Mouse (Mus musculus) splenic B cell, adult 2 months (primary cell): ENCODE data around the gene Pkhd1.

Experiments
- DNase-seq: peaks from one replicate; pipeline ENCODE4 v3.0.0-alpha.2; 2011; ENCODE audit warnings: low read depth, low spot score
- H3K27me3 ChIP-seq: 2 replicates; pipeline ENCODE4 v1.6.1; 2012; ENCODE audit warnings: mild to moderate bottlenecking, low read length, moderate library complexity, mixed read lengths; ENCODE audit not compliant: control insufficient read depth, poor library complexity, insufficient read depth, severe bottlenecking
- H3K36me3 ChIP-seq: 2 replicates; pipeline ENCODE4 v1.6.1; 2012; ENCODE audit warnings: mild to moderate bottlenecking, low read length, moderate library complexity, mixed read lengths; ENCODE audit not compliant: control insufficient read depth, poor library complexity, insufficient read depth, severe bottlenecking

Gene Pkhd1

DNA sequence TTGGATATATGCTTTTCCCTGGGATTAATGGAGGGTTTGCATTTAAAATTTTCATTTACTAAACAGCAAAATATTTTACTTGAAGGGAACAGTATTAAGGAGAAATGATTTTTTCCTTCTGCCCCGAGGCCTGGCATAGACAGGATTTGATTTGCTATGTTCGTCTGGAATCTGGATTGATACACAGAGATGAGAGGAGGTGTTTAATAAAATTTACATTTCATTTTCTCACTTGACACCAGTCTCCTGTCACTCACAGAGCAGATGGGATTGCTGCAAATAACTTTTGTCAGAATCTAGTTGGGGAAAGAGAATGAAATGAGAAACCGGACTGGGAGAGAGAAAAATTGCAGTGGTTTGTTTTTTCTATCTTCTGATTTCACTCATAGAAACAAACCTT is 578.5 kb downstream of the Pkhd1 start:
- no peaks in the 10 kb centered on the region for H3K36me3 ChIP-seq
- H3K27me3 ChIP-seq: no peaks in the 10 kb centered on the region
- DNase-seq: no peak

- DNase-seq: no peak
- H3K36me3 ChIP-seq: no peaks in the 10 kb centered on the region
- H3K27me3 ChIP-seq: no peaks in the 10 kb centered on the region
Measured at GRCm38 (mm10) chr1:20035277-20035676, 582.6 kb downstream of the Pkhd1 start.

DNA sequence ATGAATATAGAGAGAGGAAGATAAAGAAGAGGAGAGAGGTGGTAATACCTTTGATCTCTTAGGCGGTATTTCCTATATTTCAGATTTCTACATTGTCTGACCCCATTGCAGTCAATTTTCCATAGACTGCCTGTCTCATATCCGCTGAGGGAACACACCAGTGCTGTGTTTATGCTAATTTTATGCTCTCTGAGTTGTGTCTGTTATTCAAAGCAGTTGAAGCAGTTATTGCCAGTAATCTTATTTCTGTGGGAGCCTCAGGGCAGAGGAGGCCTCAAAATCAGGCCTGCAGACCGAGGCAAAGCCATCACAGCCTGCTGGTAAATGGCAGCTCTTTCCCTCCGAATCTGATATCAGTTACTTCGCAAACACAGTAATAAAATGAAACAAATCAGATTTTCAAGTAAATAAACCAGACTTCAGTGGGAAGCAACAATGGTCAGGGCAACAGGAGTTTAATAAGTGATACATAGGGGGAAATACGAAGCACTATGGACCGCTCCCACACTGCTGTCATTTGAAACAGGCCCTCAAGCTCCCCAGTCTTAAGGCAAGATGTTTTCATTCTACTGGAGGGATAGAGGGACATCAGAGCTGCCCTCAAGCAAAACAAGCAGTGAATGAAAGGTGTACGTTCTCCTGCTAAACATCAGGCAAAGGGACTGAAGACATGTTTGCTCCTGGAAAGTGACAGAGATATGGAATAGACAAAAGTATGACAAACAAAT is 599.5 kb downstream of the Pkhd1 start:
- DNase-seq: no peak
- no peaks in the 10 kb centered on the region for H3K36me3 ChIP-seq
- H3K27me3 ChIP-seq: no peaks in the 10 kb centered on the region

- H3K27me3 ChIP-seq: no peaks in the 10 kb centered on the region
- DNase-seq: no peak
- H3K36me3 ChIP-seq: no peaks in the 10 kb centered on the region
Measured at GRCm38 (mm10) chr1:20017619-20018018, 600.2 kb downstream of the Pkhd1 start.
